Mouse (Mus musculus) heart, embryonic 13.5 days (tissue): Measurements from ENCODE around the gene Nsun3. TPM values are rescaled to one million over a fixed set of nuclear protein-coding genes. Genes with fewer than 3 reads are reported as not detected.

Source experiments
- ATAC-seq: fragments of 200-750 bp; cut with Nextera tagmentation; 2 replicates; pipeline ENCODE4 v1.8.0; 2017; ENCODE audit warnings: moderate TSS enrichment; ENCODE audit not compliant: insufficient number of reproducible peaks, low FRiP score, low TSS enrichment; ENCODE audit errors: extremely low read depth
- H3K27ac ChIP-seq: fragments of 300-500 bp; sonication (generic); replicated peaks from 2 replicates; pipeline ENCODE4 v1.5.1; 2015; ENCODE audit warnings: moderate library complexity, mild to moderate bottlenecking, inconsistent platforms
- H3K27me3 ChIP-seq: fragments of 300-500 bp; sonication (generic); replicated peaks from 2 replicates; pipeline ENCODE4 v1.6.1; 2015; ENCODE audit warnings: mild to moderate bottlenecking, inconsistent platforms
- H3K36me3 ChIP-seq: fragments of 300-500 bp; sonication (generic); 2 replicates; pipeline ENCODE4 v1.6.1; 2015; ENCODE audit warnings: mild to moderate bottlenecking, inconsistent platforms
- H3K4me1 ChIP-seq: fragments of 300-500 bp; sonication (generic); 2 replicates; pipeline ENCODE4 v1.6.1; 2015; ENCODE audit warnings: inconsistent platforms
- H3K4me2 ChIP-seq: fragments of 300-500 bp; sonication (generic); 2 replicates; pipeline ENCODE4 v1.6.1; 2015; ENCODE audit warnings: inconsistent platforms, mild to moderate bottlenecking, moderate library complexity
- H3K4me3 ChIP-seq: fragments of 300-500 bp; sonication (generic); 2 replicates; pipeline ENCODE4 v1.5.1; 2015; ENCODE audit warnings: moderate library complexity, mild to moderate bottlenecking, inconsistent platforms
- H3K9ac ChIP-seq: fragments of 300-500 bp; sonication (generic); 2 replicates; pipeline ENCODE4 v1.6.1; 2015; ENCODE audit warnings: inconsistent platforms, mild to moderate bottlenecking, moderate library complexity
- H3K9me3 ChIP-seq: fragments of 300-500 bp; sonication (generic); 2 replicates; pipeline ENCODE4 v1.6.1; 2016; ENCODE audit warnings: inconsistent platforms
- WGBS: fragments of 180-500 bp; shearing (Covaris S2); methylation state at CpG from one replicate; pipeline ENCODE4 v1.1.7; 2015; ENCODE audit warnings: mixed read lengths; 5-methylcytosine and 5-hydroxymethylcytosine counted together
- polyA plus RNA-seq: library from polyadenylated mRNA; unstranded; fragments of >200 nt; fragmentation: Nextera tagmentation; extraction: Ambion mirVana; gene quantifications from 2 replicates; pipeline ENCODE4 v1.2.1, GENCODE M21; 2015

The Nsun3 gene
- polyA plus RNA-seq, 1 experiment from 2014 or later = 6.3 TPM

DNA sequence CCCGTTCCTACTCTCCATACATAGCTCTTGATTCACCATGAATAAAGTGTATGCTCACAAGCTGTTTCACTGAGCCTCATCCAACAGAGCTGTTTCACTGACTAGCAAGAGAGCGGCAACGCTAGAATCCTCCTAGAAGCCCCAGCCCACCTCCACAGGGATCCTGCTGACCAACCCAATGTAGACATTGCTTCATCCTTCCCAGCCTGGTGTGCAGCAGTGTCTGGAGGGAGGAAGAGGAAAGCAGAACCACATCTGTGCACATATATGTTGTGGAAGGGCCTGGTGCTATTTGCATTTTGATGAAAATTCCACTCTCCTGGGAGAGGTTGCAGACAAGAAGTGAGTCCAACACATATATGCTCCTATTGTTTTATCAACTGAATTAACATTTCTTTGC lies 18.0 kb upstream of the Nsun3 start:
- Histone ChIP-seq H3K27ac (no peak overlapping the region), H3K27me3 (no peaks in the 10 kb centered on the region), H3K4me2 (no peak overlapping the region), H3K9me3 (no peaks in the 10 kb centered on the region), H3K4me3 (no peak overlapping the region), H3K36me3 (peaks cover 30% of the 10 kb centered on the region), H3K9ac (no peak overlapping the region), H3K4me1 (peaks cover 6% of the 10 kb centered on the region)
- 88% methylated on average over 3 of the region's 3 CpGs for WGBS
- ATAC-seq = no peak

- no peaks in the 10 kb centered on the region for H3K9me3 ChIP-seq
- peaks cover 31% of the 10 kb centered on the region for H3K36me3 ChIP-seq
- H3K27me3 ChIP-seq = no peaks in the 10 kb centered on the region
- no peak overlapping the region for H3K4me2 ChIP-seq
- H3K27ac ChIP-seq = peak overlapping the region; percentile 39; the same call in 1 of the 2 replicates
- H3K4me3 ChIP-seq = no peak overlapping the region
- WGBS = 82% methylated on average over 3 of the region's 3 CpGs
- ATAC-seq = no peak
- H3K9ac ChIP-seq = no peak overlapping the region
- H3K4me1 ChIP-seq = peaks cover 14% of the 10 kb centered on the region
Observed at GRCm38 (mm10) chr16:62799839-62800238, 13.2 kb upstream of the Nsun3 start.

GRCm38 (mm10) chr16:62799426-62799825 lies 12.8 kb upstream of the Nsun3 start:
- Histone ChIP-seq H3K36me3 (peaks cover 28% of the 10 kb centered on the region), H3K4me3 (no peak overlapping the region), H3K4me1 (peaks cover 14% of the 10 kb centered on the region), H3K27me3 (no peaks in the 10 kb centered on the region), H3K9me3 (no peaks in the 10 kb centered on the region), H3K27ac (peak overlapping the region; percentile 39), H3K9ac (0 out of 2 replicates have a peak overlapping the region, but pooled peaks have one; percentile 24), H3K4me2 (no peak overlapping the region)
- 39% methylated on average over 4 of the region's 4 CpGs for WGBS
- ATAC-seq = no peak

GRCm38 (mm10) chr16:62798808-62799207 lies 12.2 kb upstream of the Nsun3 start:
- Histone ChIP-seq H3K9me3 (no peaks in the 10 kb centered on the region), H3K27me3 (no peaks in the 10 kb centered on the region), H3K4me2 (no peak overlapping the region), H3K9ac (no peak overlapping the region), H3K36me3 (peaks cover 22% of the 10 kb centered on the region), H3K4me3 (no peak overlapping the region), H3K27ac (no peak overlapping the region), H3K4me1 (peaks cover 14% of the 10 kb centered on the region)
- ATAC-seq = no peak
- WGBS = 92% methylated on average over 3 of the region's 3 CpGs

DNA sequence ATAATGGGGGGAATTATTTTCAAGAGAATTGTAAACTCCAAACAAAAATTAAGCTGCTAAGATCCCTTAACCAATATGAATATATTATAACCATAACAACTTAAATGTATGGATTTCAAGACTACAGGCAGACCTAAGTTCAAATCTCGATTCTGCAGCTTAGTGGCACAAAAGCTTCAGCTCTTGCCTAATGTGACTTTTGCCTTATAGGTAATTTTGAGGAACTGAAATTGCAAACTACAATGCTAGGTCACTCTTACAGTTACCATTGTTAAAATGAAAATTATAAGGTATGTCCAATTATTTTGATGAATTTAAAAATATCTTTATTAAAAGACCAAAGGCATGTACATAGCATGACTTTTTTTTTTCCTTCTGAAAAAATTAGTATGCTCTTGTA lies 10.0 kb upstream of the Nsun3 start:
- H3K36me3 ChIP-seq = peaks cover 13% of the 10 kb centered on the region
- H3K4me2 ChIP-seq = no peak overlapping the region
- H3K27me3 ChIP-seq = no peaks in the 10 kb centered on the region
- H3K27ac ChIP-seq = no peak overlapping the region
- no peak overlapping the region for H3K4me3 ChIP-seq
- peaks cover 14% of the 10 kb centered on the region for H3K4me1 ChIP-seq
- no peak overlapping the region for H3K9ac ChIP-seq
- no peaks in the 10 kb centered on the region for H3K9me3 ChIP-seq
- no peak for ATAC-seq
- WGBS = 61% methylated on average over 1 of the region's 1 CpGs

- Histone ChIP-seq H3K4me1 (peaks cover 15% of the 10 kb centered on the region), H3K36me3 (no peaks in the 10 kb centered on the region), H3K4me3 (no peak overlapping the region), H3K4me2 (no peak overlapping the region), H3K9ac (no peak overlapping the region), H3K27ac (no peak overlapping the region), H3K9me3 (no peaks in the 10 kb centered on the region), H3K27me3 (no peaks in the 10 kb centered on the region)
- ATAC-seq = no peak
- WGBS = 47% methylated on average over 5 of the region's 5 CpGs
Observed at GRCm38 (mm10) chr16:62782229-62782628, 4.4 kb downstream of the Nsun3 start.

GRCm38 (mm10) chr16:62778282-62778681 lies 8.3 kb downstream of the Nsun3 start:
- ATAC-seq = no peak
- H3K4me2 ChIP-seq = no peak overlapping the region

DNA sequence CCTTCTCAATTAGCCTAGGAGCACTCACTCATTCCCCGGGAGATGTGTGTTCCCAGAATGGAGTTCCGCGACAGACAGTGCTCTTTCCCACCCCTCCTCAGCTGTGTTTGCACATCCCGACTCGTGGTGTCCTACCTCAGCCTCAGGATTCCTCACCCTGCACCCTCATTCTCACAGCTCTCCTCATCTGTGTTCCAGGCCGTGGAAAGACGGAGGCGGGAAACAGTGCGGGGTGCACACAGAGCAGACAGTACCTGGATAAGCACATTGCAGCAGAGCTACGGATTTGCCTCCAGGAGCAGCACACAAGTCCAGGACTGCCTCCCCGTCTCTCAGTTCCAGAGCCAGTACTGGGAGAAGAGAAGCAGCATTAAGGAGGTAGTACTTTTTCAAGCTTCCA lies 10.6 kb downstream of the Nsun3 start:
- Histone ChIP-seq H3K27me3 (no peaks in the 10 kb centered on the region), H3K9ac (no peak overlapping the region), H3K9me3 (no peaks in the 10 kb centered on the region), H3K4me1 (no peaks in the 10 kb centered on the region), H3K4me2 (no peak overlapping the region), H3K36me3 (0 out of 2 replicates have a peak, but pooled peaks cover 11% of the 10 kb centered on the region), H3K4me3 (no peak overlapping the region), H3K27ac (no peak overlapping the region)
- no peak for ATAC-seq
- 83% methylated on average over 11 of the region's 11 CpGs for WGBS

More at GRCm38 (mm10) chr16:62778282-62778681, 8.3 kb downstream of the Nsun3 start:
- Histone ChIP-seq H3K9ac (no peak overlapping the region), H3K27me3 (no peaks in the 10 kb centered on the region), H3K9me3 (no peaks in the 10 kb centered on the region), H3K4me1 (no peaks in the 10 kb centered on the region), H3K36me3 (0 out of 2 replicates have a peak, but pooled peaks cover 6% of the 10 kb centered on the region), H3K27ac (no peak overlapping the region), H3K4me3 (no peak overlapping the region)
- WGBS = 83% methylated on average over 10 of the region's 10 CpGs

GRCm38 (mm10) chr16:62773462-62773861 lies 13.2 kb downstream of the Nsun3 start:
- 70% methylated on average over 4 of the region's 4 CpGs for WGBS
- Histone ChIP-seq H3K27me3 (no peaks in the 10 kb centered on the region), H3K27ac (no peak overlapping the region), H3K9me3 (no peaks in the 10 kb centered on the region), H3K36me3 (peaks cover 20% of the 10 kb centered on the region; the same call in 1 of the 2 replicates), H3K4me1 (no peaks in the 10 kb centered on the region), H3K4me2 (no peak overlapping the region), H3K9ac (no peak overlapping the region), H3K4me3 (no peak overlapping the region)
- ATAC-seq = no peak

DNA sequence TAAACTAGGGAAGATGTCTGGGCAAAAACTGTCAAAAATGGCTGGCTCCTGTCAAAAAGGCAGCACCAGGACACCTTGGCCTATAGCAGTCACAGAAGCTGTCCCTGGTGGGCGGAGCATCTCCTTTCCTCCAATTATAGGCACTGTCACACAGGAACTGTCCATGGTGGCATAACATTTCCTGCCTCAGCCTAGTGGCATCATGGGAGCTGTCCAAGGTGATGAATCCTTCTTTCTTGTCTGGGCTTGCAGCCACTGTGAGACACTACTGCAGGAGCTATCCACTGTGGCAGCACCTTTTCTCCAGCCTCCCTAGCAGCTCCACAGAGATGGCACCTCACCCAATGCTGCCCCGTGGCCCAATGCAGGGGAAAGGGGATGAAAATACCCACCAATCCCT lies 28.3 kb downstream of the Nsun3 start:
- no peak overlapping the region for H3K9ac ChIP-seq

DNA sequence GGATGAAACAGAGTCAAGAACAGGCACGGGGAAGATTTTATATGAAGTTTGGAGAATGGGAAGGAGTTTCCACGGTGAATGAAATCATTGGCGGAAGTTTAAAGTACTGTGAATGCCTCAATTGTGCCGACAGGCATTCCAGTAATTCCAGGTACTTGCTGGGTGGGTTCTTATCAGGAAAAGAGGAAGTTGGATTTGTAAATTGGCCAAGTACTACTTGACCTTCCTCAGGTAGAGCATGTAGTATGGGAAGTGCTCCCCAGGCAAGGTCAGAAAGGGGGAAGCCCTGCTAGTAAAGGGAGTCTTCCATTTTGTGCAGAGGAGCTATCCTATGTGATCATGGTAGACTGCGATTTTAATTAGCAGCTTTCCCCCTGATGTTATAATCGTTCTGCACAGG lies 31.3 kb downstream of the Nsun3 start:
- WGBS = 74% methylated on average over 6 of the region's 6 CpGs

More for the DNA sequence above, 28.3 kb downstream of the Nsun3 start:
- no peak for ATAC-seq
- H3K27me3 ChIP-seq = no peaks in the 10 kb centered on the region
- no peak overlapping the region for H3K27ac ChIP-seq
- peaks cover 6% of the 10 kb centered on the region; the same call in 1 of the 2 replicates for H3K9me3 ChIP-seq
- 89% methylated on average over 2 of the region's 2 CpGs for WGBS
- no peak overlapping the region for H3K4me3 ChIP-seq
- H3K36me3 ChIP-seq = peaks cover 11% of the 10 kb centered on the region
- no peaks in the 10 kb centered on the region for H3K4me1 ChIP-seq
- H3K4me2 ChIP-seq = no peak overlapping the region

GRCm38 (mm10) chr16:62753597-62753996 lies 33.0 kb downstream of the Nsun3 start:
- ATAC-seq = no peak
- Histone ChIP-seq H3K4me3 (no peak overlapping the region), H3K9ac (no peak overlapping the region), H3K36me3 (peaks cover 5% of the 10 kb centered on the region; the same call in 1 of the 2 replicates), H3K27ac (no peak overlapping the region), H3K27me3 (no peaks in the 10 kb centered on the region), H3K4me1 (no peaks in the 10 kb centered on the region), H3K4me2 (no peak overlapping the region), H3K9me3 (peaks cover 5% of the 10 kb centered on the region; the same call in 1 of the 2 replicates)
- WGBS = 85% methylated on average over 1 of the region's 1 CpGs

More for the DNA sequence above, 31.3 kb downstream of the Nsun3 start:
- no peak overlapping the region for H3K9ac ChIP-seq
- H3K27me3 ChIP-seq = no peaks in the 10 kb centered on the region
- no peak overlapping the region for H3K4me2 ChIP-seq
- peaks cover 6% of the 10 kb centered on the region; the same call in 1 of the 2 replicates for H3K9me3 ChIP-seq
- H3K4me1 ChIP-seq = no peaks in the 10 kb centered on the region
- peaks cover 11% of the 10 kb centered on the region for H3K36me3 ChIP-seq
- ATAC-seq = no peak
- no peak overlapping the region for H3K4me3 ChIP-seq
- H3K27ac ChIP-seq = no peak overlapping the region
